In genomic region chr5:24907737-24908136, GRCm38 (mm10) we compare ENCODE assay signal across 8 mouse cellular contexts.
A peak's percentile ranks its signal among the peaks of the same experiment; 100 is the strongest.
DNase-seq lines count a peak whose midpoint lies in the region; ATAC-seq and TF ChIP-seq lines count a peak whose summit lies in the region.

No protein-coding gene starts in this region.

- H3K9ac ChIP-seq in limb, embryonic 11.5 days (ENCODE audit: low read length) = peak overlapping the region; percentile 91
- H3K9ac ChIP-seq in midbrain, postnatal 0 days (replicated peaks; ENCODE audit: low read length, poor library complexity, severe bottlenecking) = peak overlapping the region; percentile 90

- peak overlapping the region; percentile 95 for H3K27ac ChIP-seq in left cerebral cortex, adult 2 months
- peak overlapping the region; percentile 53 for H3K27ac ChIP-seq in embryonic fibroblast, embryonic 13.5 days (ENCODE audit: insufficient read depth, low read length)
- H3K27ac ChIP-seq in limb, embryonic 11.5 days (replicated peaks; ENCODE audit: low read depth, low read length) = peak overlapping the region; percentile 77; the same call in 1 of the 2 replicates
- peak overlapping the region; percentile 93 for H3K27ac ChIP-seq in midbrain, postnatal 0 days (ENCODE audit: low read depth, low read length)

- peaks cover 5% of the 10 kb centered on the region; the same call in 1 of the 2 replicates for H3K4me1 ChIP-seq in embryonic fibroblast, embryonic 13.5 days (ENCODE audit: control insufficient read depth, insufficient read depth, low read length)
- peaks cover 8% of the 10 kb centered on the region; the same call in 1 of the 2 replicates for H3K4me1 ChIP-seq in limb, embryonic 11.5 days (ENCODE audit: control insufficient read depth, insufficient read depth, low read length)
- H3K4me1 ChIP-seq in midbrain, postnatal 0 days (ENCODE audit: insufficient read depth, low read length) = peaks cover 5% of the 10 kb centered on the region; the same call in 1 of the 2 replicates

- no peak for TF ChIP-seq POLR2A in embryonic fibroblast, embryonic 13.5 days (IDR thresholded peaks at IDR 0.05; ENCODE audit: low read depth, low read length)

- H3K9me3 ChIP-seq in limb, embryonic 11.5 days (ENCODE audit: control insufficient read depth, low read length) = no peaks in the 10 kb centered on the region
- no peaks in the 10 kb centered on the region for H3K9me3 ChIP-seq in midbrain, postnatal 0 days (ENCODE audit: low read length)

- peak overlapping the region; percentile 92 for H3K4me3 ChIP-seq in left cerebral cortex, adult 2 months
- H3K4me3 ChIP-seq in embryonic fibroblast, embryonic 13.5 days (ENCODE audit: insufficient read depth, low read length) = peak overlapping the region; percentile 97
- H3K4me3 ChIP-seq in limb, embryonic 11.5 days (ENCODE audit: low read depth, low read length) = peak overlapping the region; percentile 78
- H3K4me3 ChIP-seq in midbrain, postnatal 0 days (ENCODE audit: low read depth, low read length) = peak overlapping the region; percentile 87

- H3K27me3 ChIP-seq in limb, embryonic 11.5 days (ENCODE audit: control insufficient read depth, insufficient read depth, low read length) = no peaks in the 10 kb centered on the region
- no peaks in the 10 kb centered on the region for H3K27me3 ChIP-seq in midbrain, postnatal 0 days (ENCODE audit: insufficient read depth, low read length)

- no peaks in the 10 kb centered on the region for H3K36me3 ChIP-seq in limb, embryonic 11.5 days (ENCODE audit: control insufficient read depth, insufficient read depth, low read length)
- no peaks in the 10 kb centered on the region for H3K36me3 ChIP-seq in midbrain, postnatal 0 days (ENCODE audit: insufficient read depth, low read length)

- WGBS in limb, embryonic 11.5 days = under 1% methylated on average over 26 of the region's 26 CpGs
- under 1% methylated on average over 26 of the region's 26 CpGs for WGBS in midbrain, postnatal 0 days

- H3K4me2 ChIP-seq in limb, embryonic 11.5 days (ENCODE audit: low read depth, severe bottlenecking) = peak overlapping the region; percentile 81
- peak overlapping the region; percentile 72 for H3K4me2 ChIP-seq in midbrain, postnatal 0 days (ENCODE audit: low read depth, low read length, poor library complexity, severe bottlenecking)

- ATAC-seq in limb, embryonic 11.5 days (ENCODE audit: insufficient number of reproducible peaks, low FRiP score, low TSS enrichment, low read depth) = peak; percentile 17; the same call in 1 of the 2 replicates
- ATAC-seq in midbrain, postnatal 0 days (ENCODE audit: low FRiP score) = peak; percentile 25

- no peak for TF ChIP-seq CTCF in left cerebral cortex, adult 2 months (IDR thresholded peaks at IDR 0.05)
- no peak for TF ChIP-seq CTCF in embryonic fibroblast, embryonic 13.5 days (IDR thresholded peaks at IDR 0.05; ENCODE audit: borderline replicate concordance, insufficient read depth, low read length)
- no peak for TF ChIP-seq CTCF in midbrain, postnatal 0 days (IDR thresholded peaks at IDR 0.05)

- intact Hi-C loops in left cerebral cortex, adult 2 months (cut with DNase I) = loop anchor here (1.0 to 5.0 kb wide), 3 partner anchors 65 to 103 kb away; partner anchors contain the start of gene Rheb

- DNase-seq in left cerebral cortex, adult 2 months (ENCODE audit: extremely low spot score in 1 of 2, low spot score in 2 of 2) = peak in 1 of 2 experiments; percentile 51
- no peak for DNase-seq in left cerebral cortex, adult 11 months (ENCODE audit: low spot score)
- DNase-seq in MEL-GATA-1-ER (ENCODE audit: extremely low read depth, low read depth) = peak; percentile 36
- no peak for DNase-seq in limb, embryonic 11.5 days (ENCODE audit: low spot score)
- peak; percentile 34 for DNase-seq in midbrain, postnatal 0 days (ENCODE audit: low spot score)
- no peak for DNase-seq in MN1 (ENCODE audit: low spot score)
- no peak for DNase-seq in urinary bladder, postnatal 10 days (ENCODE audit: low spot score)

Comparison
In these comparisons a context has a peak if more than half of its experiments do, and no peak if none do; other contexts are left out.
1. DNase-seq: peak in MEL-GATA-1-ER (single experiment) and midbrain, postnatal 0 days (single experiment); none in left cerebral cortex, adult 11 months (single experiment), limb, embryonic 11.5 days (single experiment), MN1 (single experiment) and urinary bladder, postnatal 10 days (single experiment).
2. Peak in every context shown above with its lines, with median percentiles within 50 percentile points of each other: H3K27ac ChIP-seq and H3K4me3 ChIP-seq.